In genomic region chr8:117576291-117576785, GRCm38 (mm10) we compare ENCODE assay signal across 13 mouse cellular contexts.
"Had no signal": no experiment of that assay in that cellular context is flagged by ENCODE, and none has a peak within 500 bp of the region (broad histone marks: within the 10 kb centered on the region; RNA-seq: fewer than 3 reads in every experiment).

No protein-coding gene starts in this region.

- H3K36me3 ChIP-seq: midbrain, embryonic 10.5 days; midbrain, embryonic 13.5 days; neural tube, embryonic 12.5 days had no signal

- H3K9me3 ChIP-seq: midbrain, embryonic 10.5 days; midbrain, embryonic 13.5 days; neural tube, embryonic 12.5 days had no signal

- H3K4me3 ChIP-seq: midbrain, embryonic 10.5 days; midbrain, embryonic 13.5 days; myocyte; neural tube, embryonic 12.5 days had no signal

- H3K4me2 ChIP-seq: lung, embryonic 14.5 days; midbrain, embryonic 13.5 days; neural tube, embryonic 12.5 days had no signal

- ATAC-seq: midbrain, embryonic 13.5 days; midbrain, embryonic 16.5 days had no signal

- H3K9ac ChIP-seq: lung, embryonic 14.5 days; midbrain, embryonic 13.5 days; neural tube, embryonic 12.5 days had no signal

- H3K27me3 ChIP-seq: midbrain, embryonic 13.5 days; neural tube, embryonic 12.5 days had no signal

- DNase-seq: lung, adult 18-20 months; lung, embryonic 14.5 days; lung, postnatal 10 days; lung, postnatal 4 days; right cerebral cortex, postnatal 14 days; thymus, adult 18-20 months; thymus, postnatal 14 days; thymus, postnatal 36 days had no signal

- H3K27ac ChIP-seq: midbrain, embryonic 10.5 days; midbrain, embryonic 13.5 days; neural tube, embryonic 12.5 days had no signal

- H3K4me1 ChIP-seq: midbrain, embryonic 13.5 days; neural tube, embryonic 12.5 days had no signal
